Mouse (Mus musculus) bone marrow macrophage, adult 2 months (primary cell): ENCODE data around the gene Ldha.

ENCODE experiments used
- CTCF ChIP-seq: IDR thresholded peaks from 2 replicates; pipeline ENCODE4 v1.5.1; 2012; ENCODE audit warnings: low read depth, mild to moderate bottlenecking, low read length, moderate library complexity
- POLR2A ChIP-seq: IDR thresholded peaks from 2 replicates; pipeline ENCODE4 v1.6.1; 2012; ENCODE audit warnings: mild to moderate bottlenecking, low read depth, low read length, borderline replicate concordance

- no peak for TF ChIP-seq CTCF
- no peak for TF ChIP-seq POLR2A
Measured at GRCm38 (mm10) chr7:46849287-46849686, 8.0 kb downstream of the Ldha start.
